Comparison of ENCODE assay signal across 9 mouse cellular contexts in the genomic region with DNA sequence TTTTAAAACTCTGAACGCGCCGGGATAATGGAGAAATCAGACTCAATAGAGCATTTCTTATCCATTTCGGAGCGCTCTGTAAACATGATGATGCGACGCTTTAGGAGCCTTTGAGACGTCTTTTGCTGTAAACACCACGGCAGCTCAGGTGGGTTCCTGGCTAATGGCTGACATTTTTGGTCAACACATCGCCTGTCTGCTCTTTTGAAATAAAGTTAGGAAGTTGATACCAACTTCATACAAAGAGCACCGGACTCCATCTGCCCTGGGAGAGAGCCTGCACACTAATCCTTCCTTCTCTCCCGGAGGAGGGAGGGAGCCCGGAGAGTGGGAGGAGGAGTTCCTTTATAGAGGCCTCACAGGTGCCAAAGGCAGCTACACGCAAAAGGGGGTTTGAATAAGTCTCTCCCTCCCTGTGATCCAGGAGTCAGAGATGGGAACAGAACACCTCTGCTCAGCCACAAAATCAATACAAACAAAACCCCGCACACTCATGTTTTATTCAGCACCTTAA.
DNase-seq lines count a peak whose midpoint lies in the region; ATAC-seq and TF ChIP-seq lines count a peak whose summit lies in the region.
"Had no signal": no experiment of that assay in that cellular context is flagged by ENCODE, and none has a peak within 500 bp of the region (broad histone marks: within the 10 kb centered on the region; RNA-seq: fewer than 3 reads in every experiment).

No protein-coding gene starts in this region.

- TF ChIP-seq CTCF in cerebellum, adult 2 months (IDR thresholded peaks at IDR 0.05; ENCODE audit: borderline replicate concordance, insufficient read depth, low read depth, low read length) = no peak

- no peak overlapping the region for H3K4me3 ChIP-seq in lung, embryonic 15.5 days
- H3K4me3 ChIP-seq in forebrain, embryonic 16.5 days (replicated peaks; ENCODE audit: low read length) = peak overlapping the region; percentile 34
- H3K4me3 ChIP-seq in cerebellum, adult 2 months (replicated peaks; ENCODE audit: insufficient read depth, low read depth, low read length) = no peak overlapping the region
- H3K4me3 ChIP-seq: liver, embryonic 12.5 days had no signal

- no peak for DNase-seq in lung, postnatal 10 days
- peak; percentile 14 for DNase-seq in mesoderm, embryonic 11.5 days (ENCODE audit: low read depth, low spot score)
- no peak for DNase-seq in urinary bladder, postnatal 25 days (ENCODE audit: low spot score)
- no peak for DNase-seq in c-Kit-positive CD71-positive TER-119-positive erythroid progenitor cells, embryonic 14.5 days (ENCODE audit: low spot score)
- no peak for DNase-seq in cerebellum, adult 2 months
- DNase-seq: gastrocnemius, postnatal 25 days had no signal

- no peaks in the 10 kb centered on the region for H3K36me3 ChIP-seq in lung, embryonic 15.5 days
- no peaks in the 10 kb centered on the region for H3K36me3 ChIP-seq in forebrain, embryonic 16.5 days (ENCODE audit: control insufficient read depth, insufficient read depth)
- H3K36me3 ChIP-seq: liver, embryonic 12.5 days had no signal

- WGBS in lung, embryonic 15.5 days = 6% methylated on average over 15 of the region's 15 CpGs
- under 1% methylated on average over 15 of the region's 15 CpGs for WGBS in forebrain, embryonic 16.5 days
- WGBS in cerebellum, adult 2 months = 6% methylated on average over 15 of the region's 15 CpGs

- no peak overlapping the region for H3K27ac ChIP-seq in lung, embryonic 15.5 days
- no peak overlapping the region for H3K27ac ChIP-seq in forebrain, embryonic 16.5 days (ENCODE audit: low read length)
- H3K27ac ChIP-seq in cerebellum, adult 2 months (ENCODE audit: insufficient read depth, low read length) = no peak overlapping the region
- H3K27ac ChIP-seq: liver, embryonic 12.5 days had no signal

- H3K9me3 ChIP-seq in lung, embryonic 15.5 days = no peaks in the 10 kb centered on the region
- H3K9me3 ChIP-seq in forebrain, embryonic 16.5 days (ENCODE audit: control insufficient read depth, low read length) = no peaks in the 10 kb centered on the region
- H3K9me3 ChIP-seq: liver, embryonic 12.5 days had no signal

- no peak for ATAC-seq in lung, embryonic 15.5 days (ENCODE audit: borderline replicate concordance, extremely low read depth, low FRiP score, low TSS enrichment)
- no peak for ATAC-seq in forebrain, embryonic 16.5 days
- ATAC-seq: liver, embryonic 12.5 days had no signal

- H3K4me1 ChIP-seq in lung, embryonic 15.5 days = no peaks in the 10 kb centered on the region
- peaks cover 11% of the 10 kb centered on the region for H3K4me1 ChIP-seq in forebrain, embryonic 16.5 days (replicated peaks; ENCODE audit: control insufficient read depth, insufficient read depth, low read length)
- no peaks in the 10 kb centered on the region; the same call in 1 of the 2 replicates for H3K4me1 ChIP-seq in cerebellum, adult 2 months (ENCODE audit: control insufficient read depth, insufficient read depth, low read length)
- H3K4me1 ChIP-seq: liver, embryonic 12.5 days had no signal

- peak overlapping the region; percentile 42 for H3K4me2 ChIP-seq in lung, embryonic 15.5 days
- peak overlapping the region; percentile 61 for H3K4me2 ChIP-seq in forebrain, embryonic 16.5 days (ENCODE audit: low read length)
- H3K4me2 ChIP-seq: liver, embryonic 12.5 days had no signal

- no peaks in the 10 kb centered on the region; the same call in none of the 2 replicates for H3K27me3 ChIP-seq in lung, embryonic 15.5 days
- H3K27me3 ChIP-seq in forebrain, embryonic 16.5 days (replicated peaks; ENCODE audit: control insufficient read depth, insufficient read depth, low read length) = peaks cover 8% of the 10 kb centered on the region
- H3K27me3 ChIP-seq in cerebellum, adult 2 months (ENCODE audit: control insufficient read depth, insufficient read depth, low read length) = no peaks in the 10 kb centered on the region; the same call in 1 of the 2 replicates

- no peak overlapping the region for H3K9ac ChIP-seq in lung, embryonic 15.5 days
- H3K9ac ChIP-seq in forebrain, embryonic 16.5 days (replicated peaks; ENCODE audit: low read depth, low read length) = no peak overlapping the region
- H3K9ac ChIP-seq: liver, embryonic 12.5 days had no signal

- no peak for TF ChIP-seq POLR2A in cerebellum, adult 2 months (IDR thresholded peaks at IDR 0.05; ENCODE audit: borderline replicate concordance, insufficient read depth, low read length)
